Mouse (Mus musculus) bone marrow, adult 2 months (tissue): ENCODE measurements around the gene Ptpa.

Source experiments
- CTCF ChIP-seq: fragments of 200-500 bp; IDR thresholded peaks from 2 replicates; pipeline ENCODE4 v1.5.1; 2011; ENCODE audit warnings: low read length, control low read depth; ENCODE audit not compliant: control insufficient read depth, insufficient read depth
- POLR2A ChIP-seq: fragments of 200-500 bp; IDR thresholded peaks from 2 replicates; pipeline ENCODE4 v1.6.1; 2011; ENCODE audit warnings: low read depth, mild to moderate bottlenecking, control low read depth, low read length, borderline replicate concordance; ENCODE audit not compliant: control insufficient read depth

- no peak for TF ChIP-seq CTCF
- no peak for TF ChIP-seq POLR2A
These were observed 57.0 kb downstream of the Ptpa start for GRCm38 (mm10) chr2:30472731-30473351.
